Mouse (Mus musculus) cerebellum, postnatal 25 days (tissue): ENCODE measurements at regions not wholly inside any gene's neighbourhood (a gene's known extent, or its start where the extent isn't known, plus 50 kb on each side); places are given as distances from the start of the nearest gene placed in this dataset.

Experiments
- DNase-seq, 2 experiments: peaks; one replicate each; pipeline ENCODE4 v3.0.0; 2021; ENCODE audit warnings: mixed read lengths in 2 of 2

DNA sequence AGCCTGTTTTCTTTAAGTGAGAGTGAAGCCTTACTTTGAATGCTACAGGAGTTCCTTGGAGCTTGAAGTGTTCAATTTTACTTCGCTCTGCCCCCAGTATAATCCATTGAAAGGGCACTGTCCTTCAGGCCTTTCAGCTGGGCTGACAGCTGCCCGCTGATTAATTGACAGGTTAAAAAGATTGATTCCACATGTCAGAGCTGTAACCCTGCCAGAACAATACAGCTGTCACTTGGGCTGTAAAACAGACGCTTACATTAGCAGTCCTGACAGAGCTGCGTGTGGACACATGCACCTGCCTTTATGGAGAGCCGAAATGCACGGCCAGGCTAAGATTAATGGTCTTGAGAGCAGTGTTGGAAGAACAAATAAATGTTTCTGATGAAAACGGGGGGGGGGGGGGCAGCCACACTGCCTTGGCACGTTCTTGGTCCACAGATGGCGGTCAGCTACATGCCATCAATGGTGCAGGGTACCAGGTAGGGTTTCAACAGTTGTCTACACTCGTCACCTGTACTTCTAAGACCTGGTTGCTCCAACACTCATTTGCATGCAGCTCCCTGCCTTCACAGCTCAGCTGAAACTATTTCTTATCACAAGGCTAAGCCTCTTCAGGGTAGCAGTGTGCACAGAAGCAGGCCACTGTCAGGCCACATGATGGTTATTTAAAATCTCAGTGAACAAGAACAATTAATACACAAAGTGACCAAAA, 407.3 kb downstream of the Gm45692 start:
- DNase-seq: no peak

DNA sequence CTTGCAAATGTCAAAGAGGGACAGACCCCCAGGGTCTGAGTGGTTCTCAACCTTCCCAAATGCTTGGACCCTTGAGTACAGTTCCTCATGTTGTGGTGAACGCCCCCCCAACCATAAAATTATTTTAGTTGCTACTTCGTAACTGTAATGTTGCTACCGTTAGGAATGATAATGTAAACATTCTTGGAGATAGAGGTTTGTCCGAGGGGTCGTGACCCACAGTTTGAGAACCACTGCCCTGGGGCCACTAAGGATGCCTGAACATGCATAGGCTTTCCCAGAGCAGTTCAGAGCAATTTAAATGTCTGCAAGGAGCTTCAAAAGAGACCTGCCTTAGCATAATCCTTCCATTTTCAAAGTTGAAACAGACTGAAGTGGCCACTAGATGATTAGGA, 407.8 kb downstream of the Gm45692 start:
- DNase-seq: no peak

- no peak for DNase-seq
Measured at GRCm38 (mm10) chr8:26529921-26530320, 410.6 kb downstream of the Gm45692 start.

GRCm38 (mm10) chr8:26533444-26534421, 414.4 kb downstream of the Gm45692 start:
- DNase-seq: peak; percentile 96 to 98

DNA sequence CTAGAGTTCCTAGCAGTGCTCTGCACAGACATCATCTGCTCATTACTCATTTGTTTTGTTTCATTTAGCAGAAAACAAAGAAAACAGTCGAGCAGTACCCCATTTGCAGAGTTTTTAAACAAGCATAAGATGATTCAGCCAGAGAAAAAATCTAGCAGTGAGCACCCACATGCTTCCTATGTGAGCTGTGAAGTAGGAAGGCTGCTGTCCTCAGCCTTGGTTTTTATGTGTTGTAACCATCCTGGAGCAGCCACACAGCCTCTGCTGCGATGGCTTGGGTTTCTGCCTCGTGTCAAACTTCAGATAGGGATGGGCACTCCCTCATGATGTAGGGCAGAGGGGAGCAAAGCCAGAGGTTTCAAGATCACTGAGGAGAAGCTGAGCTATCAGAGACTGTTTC, 416.5 kb downstream of the Gm45692 start:
- peak in 1 of 2 experiments; percentile 16 for DNase-seq

DNA sequence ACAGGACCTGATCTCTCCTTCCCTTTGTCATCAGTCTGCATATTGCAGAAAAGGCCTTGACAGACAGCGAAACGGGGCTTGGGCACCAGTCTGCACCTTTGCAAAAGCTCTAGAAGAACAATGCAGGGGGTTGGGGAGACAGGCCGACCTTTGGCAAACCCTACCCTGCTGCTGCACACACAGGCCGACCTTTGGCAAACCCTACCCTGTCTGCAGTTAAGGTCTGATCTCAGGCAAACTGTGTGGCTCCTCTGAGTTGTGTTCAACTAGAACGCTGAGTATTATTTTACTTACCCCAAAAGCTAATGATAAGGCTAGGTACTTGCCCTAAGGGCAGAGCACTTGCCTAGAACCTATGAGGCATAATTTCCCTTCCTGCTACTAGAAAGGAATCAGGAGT, 423.4 kb upstream of the Zfp703 start:
- no peak for DNase-seq

DNA sequence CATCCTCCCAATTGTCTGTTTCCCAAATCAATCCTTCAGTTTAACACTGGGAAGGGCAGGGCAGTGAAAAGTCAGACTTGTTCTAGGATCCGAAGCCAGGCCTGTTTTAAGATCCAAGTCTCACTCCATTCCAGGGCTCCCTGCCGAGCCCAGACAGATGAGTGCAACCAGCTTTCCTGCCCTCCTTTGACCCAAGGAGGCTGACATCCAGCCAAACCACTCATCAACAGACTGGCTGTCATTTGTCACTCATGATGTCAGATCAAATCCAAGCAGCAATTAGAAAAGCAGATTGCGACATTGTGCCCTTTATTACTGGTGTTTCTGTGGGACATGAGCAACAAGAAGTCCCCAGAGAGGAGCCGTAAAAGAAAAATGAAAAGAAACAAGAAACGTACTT, 417.9 kb upstream of the Zfp703 start:
- DNase-seq: no peak

GRCm38 (mm10) chr8:26563151-26563550, 414.0 kb upstream of the Zfp703 start:
- DNase-seq: no peak

GRCm38 (mm10) chr8:26564254-26564653, 412.9 kb upstream of the Zfp703 start:
- DNase-seq: no peak

GRCm38 (mm10) chr8:26568423-26569060, 408.6 kb upstream of the Zfp703 start:
- no peak for DNase-seq

DNA sequence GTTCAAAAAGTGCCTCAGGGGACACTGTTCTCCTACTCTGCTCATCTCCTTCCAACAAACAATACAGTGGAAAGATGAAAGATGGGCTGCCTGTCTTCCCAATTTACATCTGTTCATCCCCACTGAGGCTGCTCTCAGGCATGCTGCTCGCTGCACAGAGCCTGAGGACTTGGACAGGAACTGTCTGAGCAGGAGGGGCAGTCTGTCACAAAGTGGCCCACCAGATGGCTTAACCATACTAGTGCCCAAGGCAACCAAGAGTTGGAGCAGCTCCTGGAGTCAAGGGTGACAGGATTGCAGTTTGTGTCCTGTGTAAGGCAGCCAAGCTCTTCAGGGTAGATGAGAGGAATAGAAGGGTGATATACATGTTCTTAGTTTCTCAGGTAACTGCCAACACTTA, 388.3 kb upstream of the Zfp703 start:
- DNase-seq: peak; percentile 75 to 79

GRCm38 (mm10) chr8:26590591-26591212, 386.4 kb upstream of the Zfp703 start:
- peak; percentile 38 to 72 for DNase-seq

DNA sequence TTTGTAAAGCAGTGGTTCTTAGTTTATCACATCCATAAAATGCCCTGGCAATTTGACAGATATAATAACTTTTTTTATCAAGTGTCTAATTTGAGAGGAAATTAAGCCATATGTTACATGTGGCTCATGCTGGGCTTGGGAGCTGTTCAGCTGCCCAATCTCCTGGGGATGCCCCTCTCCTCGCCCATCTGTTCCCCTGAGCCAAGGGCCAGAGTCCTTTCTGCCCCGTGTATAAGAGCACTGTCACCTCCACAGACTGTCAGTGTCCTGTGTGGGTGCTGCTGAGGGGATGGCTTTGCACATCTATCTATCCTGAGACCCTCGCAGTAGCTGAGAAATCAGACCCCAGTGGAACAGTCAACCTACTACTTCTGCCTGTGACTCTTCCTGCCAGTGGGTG, 385.9 kb upstream of the Zfp703 start:
- DNase-seq: peak; percentile 88

DNA sequence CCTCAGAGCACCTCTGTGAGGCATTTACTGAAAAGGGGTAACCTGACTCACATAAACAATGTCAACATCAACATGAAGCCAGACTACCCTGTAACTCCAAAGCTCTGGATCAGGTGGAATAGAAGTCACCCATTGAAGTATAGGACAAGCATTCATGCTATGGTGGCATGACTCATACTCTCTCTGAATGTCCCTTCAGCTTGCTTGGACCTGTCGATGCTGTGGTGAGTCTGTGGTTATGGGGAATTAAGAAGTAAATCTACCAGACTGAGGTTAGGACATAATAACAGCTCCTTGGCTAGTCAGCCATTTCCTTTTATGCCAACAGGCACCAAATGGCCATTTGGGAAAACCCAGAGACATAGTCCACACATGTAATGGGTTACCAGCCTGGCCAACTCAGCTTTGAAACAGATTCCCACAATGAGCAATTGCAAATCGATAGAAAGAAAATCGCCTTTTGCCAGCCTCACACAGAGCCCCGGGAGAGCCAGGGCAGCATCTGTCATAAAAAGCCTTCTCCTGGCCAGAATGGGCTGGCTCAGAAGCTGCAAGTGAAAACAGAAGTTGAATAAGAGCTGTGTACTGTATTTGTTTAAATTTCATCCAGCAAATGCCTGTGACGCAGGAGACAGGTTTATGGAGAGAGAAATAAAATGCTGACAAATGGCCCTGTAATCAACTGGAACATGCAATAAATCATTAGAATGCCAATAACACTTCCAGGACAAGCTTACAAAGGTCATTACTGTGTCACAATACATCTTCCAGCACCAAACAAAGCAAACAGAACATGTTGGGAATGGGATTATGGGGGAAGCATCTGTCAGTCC, 383.4 kb upstream of the Zfp703 start:
- peak; percentile 21 to 41 for DNase-seq

- DNase-seq: no peak
Measured at GRCm38 (mm10) chr8:26594369-26594920, 382.7 kb upstream of the Zfp703 start.

- DNase-seq: peak in 1 of 2 experiments; percentile 15
Measured at GRCm38 (mm10) chr8:26595431-26596018, 381.6 kb upstream of the Zfp703 start.

GRCm38 (mm10) chr8:26596665-26597362, 380.3 kb upstream of the Zfp703 start:
- DNase-seq: no peak

DNA sequence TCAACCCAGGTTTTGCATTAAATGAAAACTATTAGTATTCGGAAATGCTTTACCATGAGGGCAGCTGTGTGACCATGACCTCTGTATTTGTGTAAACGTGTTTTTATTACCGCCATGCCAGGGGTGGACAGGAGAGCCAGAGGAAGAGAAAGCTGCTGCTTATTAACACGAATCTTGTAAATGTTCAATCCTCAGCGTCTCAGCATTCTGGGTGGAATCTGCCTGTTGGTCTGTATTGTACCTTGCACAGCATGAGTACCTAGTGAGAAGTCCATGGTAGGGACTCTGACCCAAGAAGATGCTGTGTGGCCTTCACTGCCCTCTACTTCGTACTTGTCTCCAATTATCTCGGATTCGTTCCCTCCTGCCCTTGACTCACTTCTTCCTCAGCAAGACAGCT, 378.6 kb upstream of the Zfp703 start:
- DNase-seq: no peak

- DNase-seq: no peak
Measured at GRCm38 (mm10) chr8:26600127-26600526, 377.0 kb upstream of the Zfp703 start.

DNA sequence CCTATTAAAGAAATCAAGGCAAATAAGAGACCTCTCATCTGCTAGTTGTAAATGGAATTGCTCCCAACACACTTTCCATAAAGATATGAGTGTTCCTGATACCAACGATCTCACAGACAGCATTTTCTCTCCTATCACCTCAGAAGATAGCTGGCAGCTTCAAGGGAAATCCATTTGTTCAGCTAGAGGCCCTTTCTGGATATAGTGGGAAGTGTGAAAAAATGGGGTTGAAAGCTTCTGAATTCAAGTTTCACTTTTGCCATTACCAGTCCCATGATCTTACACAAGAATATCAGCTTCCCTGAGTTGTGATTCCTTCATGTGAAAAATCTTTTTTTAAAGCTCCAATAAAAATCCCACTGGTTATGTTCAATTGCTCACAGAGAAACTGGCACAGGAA, 369.1 kb upstream of the Zfp703 start:
- DNase-seq: no peak

DNA sequence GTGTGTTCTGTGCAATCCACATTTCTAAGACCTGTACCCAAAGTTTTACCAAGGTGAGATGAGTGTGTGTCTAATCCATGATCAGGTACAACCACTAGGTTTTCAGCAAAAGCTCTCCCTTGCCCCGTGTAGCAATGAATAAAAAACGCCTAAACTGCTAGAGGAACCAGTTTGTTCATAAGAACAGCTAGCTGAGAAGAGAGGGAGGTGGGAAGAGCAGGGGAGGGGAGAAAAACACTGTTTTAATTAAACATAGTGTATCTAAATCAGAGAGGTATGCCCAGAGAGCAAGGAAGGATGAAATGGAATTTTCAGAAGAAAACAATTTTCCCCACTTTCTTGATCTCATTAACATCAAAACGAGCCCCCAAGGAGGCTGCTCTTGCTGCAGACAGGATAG, 368.5 kb upstream of the Zfp703 start:
- no peak for DNase-seq
